Mouse (Mus musculus) kidney, postnatal 10 days (tissue): Measurements from ENCODE around the gene Gsc.
"Not testable (repeated sequence)": the region's sequence is repeated elsewhere in the genome, so short reads cannot be mapped to it uniquely, and the experiment has no call there.

ENCODE experiments used
- DNase-seq: peaks from one replicate; pipeline ENCODE4 v3.0.0; 2021; ENCODE audit warnings: mixed read lengths

Gene Gsc

GRCm38 (mm10) chr12:104450257-104450656 lies 22.9 kb downstream of the Gsc start:
- no peak for DNase-seq

GRCm38 (mm10) chr12:104448099-104448498 lies 25.0 kb downstream of the Gsc start:
- DNase-seq = peak; percentile 75

- not testable (repeated sequence) for DNase-seq
These were observed 26.1 kb downstream of the Gsc start for GRCm38 (mm10) chr12:104447056-104447455.

- DNase-seq = no peak
These were observed 29.4 kb downstream of the Gsc start for GRCm38 (mm10) chr12:104443716-104444115.

GRCm38 (mm10) chr12:104440087-104440760 lies 32.9 kb downstream of the Gsc start:
- DNase-seq = peak; percentile 90

GRCm38 (mm10) chr12:104433951-104434735 lies 39.0 kb downstream of the Gsc start:
- peak; percentile 43 for DNase-seq

GRCm38 (mm10) chr12:104433214-104433613 lies 39.9 kb downstream of the Gsc start:
- DNase-seq = no peak

GRCm38 (mm10) chr12:104431359-104431758 lies 41.8 kb downstream of the Gsc start:
- DNase-seq = no peak

GRCm38 (mm10) chr12:104426915-104427314 lies 46.2 kb downstream of the Gsc start:
- peak; percentile 57 for DNase-seq

GRCm38 (mm10) chr12:104425591-104425990 lies 47.5 kb downstream of the Gsc start:
- no peak for DNase-seq

GRCm38 (mm10) chr12:104422615-104423392 lies 50.3 kb downstream of the Gsc start:
- DNase-seq = peak; percentile 81
